Mouse (Mus musculus) midbrain, embryonic 15.5 days (tissue): ENCODE results near the gene Gm49510. TPM values are rescaled to one million over a fixed set of nuclear protein-coding genes. Genes with fewer than 3 reads are reported as not detected.

ENCODE experiments used
- ATAC-seq: fragments of 200-750 bp; cut with Nextera tagmentation; replicated peaks from 2 replicates; pipeline ENCODE4 v1.8.0; 2017; ENCODE audit warnings: moderate TSS enrichment
- H3K27ac ChIP-seq: fragments of 300-500 bp; sonication (generic); 2 replicates; pipeline ENCODE4 v1.5.1; 2015; ENCODE audit warnings: mild to moderate bottlenecking, inconsistent platforms
- H3K27me3 ChIP-seq: fragments of 300-500 bp; sonication (generic); replicated peaks from 2 replicates; pipeline ENCODE4 v1.6.1; 2015; ENCODE audit warnings: inconsistent platforms
- H3K36me3 ChIP-seq: fragments of 300-500 bp; sonication (generic); replicated peaks from 2 replicates; pipeline ENCODE4 v1.6.1; 2015; ENCODE audit warnings: inconsistent platforms
- H3K4me1 ChIP-seq: fragments of 300-500 bp; sonication (generic); 2 replicates; pipeline ENCODE4 v1.6.1; 2015; ENCODE audit warnings: inconsistent platforms
- H3K4me2 ChIP-seq: fragments of 300-500 bp; sonication (generic); 2 replicates; pipeline ENCODE4 v1.6.1; 2015; ENCODE audit warnings: inconsistent platforms, mild to moderate bottlenecking, moderate library complexity
- H3K4me3 ChIP-seq: fragments of 300-500 bp; sonication (generic); 2 replicates; pipeline ENCODE4 v1.5.1; 2015; ENCODE audit warnings: mild to moderate bottlenecking, inconsistent platforms
- H3K9ac ChIP-seq: fragments of 300-500 bp; sonication (generic); 2 replicates; pipeline ENCODE4 v1.6.1; 2015; ENCODE audit warnings: mild to moderate bottlenecking, inconsistent platforms
- H3K9me3 ChIP-seq: fragments of 300-500 bp; sonication (generic); 2 replicates; pipeline ENCODE4 v1.6.1; 2016; ENCODE audit warnings: inconsistent platforms
- WGBS: fragments of 180-500 bp; shearing (Covaris S2); methylation state at CpG from one replicate; pipeline ENCODE4 v1.1.7; 2015; ENCODE audit warnings: mixed read lengths; 5-methylcytosine and 5-hydroxymethylcytosine counted together
- microRNA-seq: library from miRNA; unstranded; fragments of <30 nt; microRNA quantifications from one replicate; pipeline ENCODE4, GENCODE M21; 2016
- polyA plus RNA-seq: library from polyadenylated mRNA; unstranded; fragments of >200 nt; fragmentation: Nextera tagmentation; extraction: Ambion mirVana; gene quantifications from 2 replicates; pipeline ENCODE4 v1.2.1, GENCODE M21; 2015

Gene Gm49510
- polyA plus RNA-seq, 1 experiment from 2014 or later: not detected

DNA sequence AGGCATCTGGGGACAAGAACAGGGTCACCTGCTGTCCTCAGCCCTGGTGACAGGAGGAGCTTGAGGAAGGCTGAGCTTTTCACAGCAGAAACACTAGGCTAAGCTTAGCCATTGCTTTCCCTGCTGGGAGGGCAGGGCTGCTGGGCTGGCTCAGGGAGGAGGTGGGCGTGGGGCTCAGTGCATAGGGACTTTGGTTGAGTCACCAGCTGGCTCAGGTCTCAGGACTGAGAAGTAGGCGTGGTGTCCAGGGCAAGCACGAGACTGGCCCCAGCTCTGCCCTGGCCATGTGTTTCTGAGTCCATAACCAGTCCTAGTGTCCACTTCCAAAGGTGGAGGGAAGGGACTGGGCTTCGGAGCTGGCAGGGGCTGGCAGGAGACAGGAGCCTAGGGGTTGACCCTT, 60.6 kb downstream of the Gm49510 start:
- no peaks in the 10 kb centered on the region for H3K9me3 ChIP-seq
- H3K4me1 ChIP-seq: 0 out of 2 replicates have a peak, but pooled peaks cover 3% of the 10 kb centered on the region
- no peaks in the 10 kb centered on the region for H3K27me3 ChIP-seq
- no peak overlapping the region for H3K4me2 ChIP-seq
- H3K27ac ChIP-seq: no peak overlapping the region
- no peak for ATAC-seq
- peaks cover 24% of the 10 kb centered on the region for H3K36me3 ChIP-seq
- no peak overlapping the region for H3K4me3 ChIP-seq
- 89% methylated on average over 4 of the region's 4 CpGs for WGBS
- no peak overlapping the region for H3K9ac ChIP-seq

DNA sequence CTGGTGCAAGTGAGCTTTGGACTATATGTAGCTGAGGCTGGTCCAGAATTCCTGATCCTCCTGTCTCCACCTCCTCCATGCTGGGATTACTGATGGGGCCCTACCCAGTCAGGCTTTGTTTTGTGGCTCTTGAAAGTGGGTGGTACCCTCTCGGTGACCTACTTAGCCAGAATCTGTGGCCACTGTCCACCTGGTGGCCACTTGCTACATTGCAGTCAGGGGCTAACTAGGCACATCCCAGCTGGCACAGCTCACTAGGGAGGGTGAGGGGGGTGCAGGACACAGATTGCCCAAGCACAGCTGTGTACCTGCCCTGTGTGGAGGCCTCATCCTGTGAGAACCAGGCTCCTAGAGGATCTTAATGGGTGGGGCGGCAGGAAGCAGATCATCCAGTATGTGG, 63.4 kb downstream of the Gm49510 start:
- 35% methylated on average over 2 of the region's 2 CpGs for WGBS
- no peak overlapping the region for H3K4me3 ChIP-seq
- H3K4me1 ChIP-seq: 0 out of 2 replicates have a peak, but pooled peaks cover 3% of the 10 kb centered on the region
- H3K36me3 ChIP-seq: peaks cover 35% of the 10 kb centered on the region
- H3K4me2 ChIP-seq: no peak overlapping the region
- ATAC-seq: peak; percentile 42; the same call in 1 of the 2 replicates
- no peak overlapping the region for H3K27ac ChIP-seq
- no peaks in the 10 kb centered on the region for H3K9me3 ChIP-seq
- no peaks in the 10 kb centered on the region for H3K27me3 ChIP-seq
- no peak overlapping the region for H3K9ac ChIP-seq

Small RNAs within 50 kb of the gene (microRNA-seq; reads per million reads assigned to microRNA genes)
- gene Mir6955: 0.92 reads per million

Other genes starting within 250 kb of the Gm49510 start
- gene Elfn2, start 180.9 kb upstream of the Gm49510 start, polyA plus RNA-seq: 10.1 and 11.1 TPM in 2 replicates
- 27.1 and 30.1 TPM in 2 replicates for gene Mfng, start 126.2 kb upstream of the Gm49510 start, polyA plus RNA-seq
- gene Card10, start 96.6 kb upstream of the Gm49510 start, polyA plus RNA-seq: 2.1 and 2.3 TPM in 2 replicates
- 13.1 and 15.7 TPM in 2 replicates for gene Cdc42ep1, start 57.0 kb upstream of the Gm49510 start, polyA plus RNA-seq
- 0.31 TPM in 1 of 2 replicates, not detected in the other for gene Lgals2, start 44.1 kb upstream of the Gm49510 start, polyA plus RNA-seq
- gene Gga1, start 22.5 kb upstream of the Gm49510 start, polyA plus RNA-seq: 50.7 and 50.8 TPM in 2 replicates
- gene Sh3bp1, start 101 bp downstream of the Gm49510 start, polyA plus RNA-seq: 3.6 and 4.2 TPM in 2 replicates
- gene Pdxp, start 14.3 kb downstream of the Gm49510 start, polyA plus RNA-seq: 112 and 125 TPM in 2 replicates
- 80.4 and 93.5 TPM in 2 replicates for gene Lgals1, start 27.1 kb downstream of the Gm49510 start, polyA plus RNA-seq
- gene Nol12, start 35.3 kb downstream of the Gm49510 start, polyA plus RNA-seq: 62.5 and 65.8 TPM in 2 replicates
- gene Triobp, start 48.1 kb downstream of the Gm49510 start, polyA plus RNA-seq: 51.7 and 55.5 TPM in 2 replicates
- 183 and 198 TPM in 2 replicates for gene H1f0, start 128.8 kb downstream of the Gm49510 start, polyA plus RNA-seq
- gene Galr3, start 142.2 kb downstream of the Gm49510 start, polyA plus RNA-seq: not detected in 2 replicates
- gene Ankrd54, start 163.2 kb downstream of the Gm49510 start, polyA plus RNA-seq: 61.0 and 64.3 TPM in 2 replicates
- 165 and 167 TPM in 2 replicates for gene Eif3l, start 175.5 kb downstream of the Gm49510 start, polyA plus RNA-seq
- 13.9 and 15.8 TPM in 2 replicates for gene Micall1, start 209.2 kb downstream of the Gm49510 start, polyA plus RNA-seq
- gene Polr2f, start 241.3 kb downstream of the Gm49510 start, polyA plus RNA-seq: 229 and 243 TPM in 2 replicates
- gene 1700088E04Rik, start 241.6 kb downstream of the Gm49510 start, polyA plus RNA-seq: 15.1 and 19.1 TPM in 2 replicates